Mouse (Mus musculus): Measurements from ENCODE around the gene Olfr1347. TPM values are rescaled to one million over a fixed set of nuclear protein-coding genes. Genes with fewer than 3 reads are reported as not detected.
"Not testable (repeated sequence)": the region's sequence is repeated elsewhere in the genome, so short reads cannot be mapped to it uniquely, and the experiment has no call there.

Olfr1347 gene
- not detected for total RNA-seq (2021)

DNA sequence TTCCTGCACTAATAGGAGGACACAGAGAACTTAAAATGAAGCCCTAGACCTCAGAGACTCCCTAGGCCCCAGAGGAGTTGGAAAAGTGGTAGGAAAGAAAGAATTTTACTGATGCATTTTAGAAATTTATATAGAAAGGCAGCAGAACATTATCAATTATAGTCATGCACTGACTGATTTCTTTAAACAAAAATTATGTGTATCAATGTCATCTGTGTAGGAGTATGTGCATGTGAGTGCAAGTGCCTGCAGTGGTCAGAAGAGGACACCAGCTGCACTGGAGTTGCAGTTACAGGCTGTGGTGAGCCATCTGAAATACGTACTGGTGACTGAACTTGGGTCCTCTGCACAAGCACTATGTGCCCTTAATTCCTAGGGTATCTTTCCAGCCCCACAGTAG lies at the start of gene Olfr1347:
Olfr1347 (minus strand) TSS at position 101 of the 400 bp plus-strand sequence.
- intact Hi-C loops (cut with DNase I), result no loop called here
- DNase-seq (ENCODE audit: low spot score in 2 of 2), result no peak

DNA sequence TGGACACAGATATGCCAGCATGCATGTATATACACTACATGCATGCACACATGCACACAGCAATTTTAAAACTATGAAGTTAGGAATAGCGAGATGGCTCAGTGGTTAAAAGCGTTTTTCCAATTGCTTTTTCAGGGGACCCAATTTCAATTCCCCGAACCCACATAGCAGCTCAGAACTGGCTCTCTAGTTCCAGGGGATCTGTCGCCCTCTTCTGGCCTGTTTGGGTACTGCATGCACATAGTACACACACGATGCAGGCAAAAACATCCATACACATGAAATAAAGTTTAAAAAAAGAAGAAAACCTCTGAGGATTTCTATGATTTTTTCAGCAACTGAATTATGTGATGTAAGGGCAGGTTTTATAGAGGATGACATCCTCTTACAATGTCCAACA lies 26.6 kb upstream of the Olfr1347 start:
- DNase-seq (ENCODE audit: low spot score in 2 of 2), result no peak
- intact Hi-C loops (cut with DNase I), result no loop called here

DNA sequence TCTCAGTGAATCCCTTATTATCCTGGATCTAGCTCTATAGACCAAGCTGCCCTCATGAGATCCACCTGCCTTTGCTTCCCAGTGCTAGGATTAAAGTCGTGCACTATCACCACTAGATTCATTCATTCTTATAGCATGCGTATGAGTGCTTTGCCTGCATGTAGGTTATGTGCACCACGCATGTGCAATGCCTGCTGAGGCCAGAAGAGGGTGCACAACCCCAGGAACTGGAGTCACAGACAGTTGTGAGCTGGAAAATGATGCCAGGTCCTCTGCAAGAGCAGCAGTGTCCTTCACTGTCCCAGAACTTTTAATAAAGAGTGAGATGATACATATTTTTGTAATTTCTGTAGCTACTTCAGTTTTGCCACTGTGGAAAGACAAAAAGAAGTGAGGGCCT lies 25.4 kb upstream of the Olfr1347 start:
- no peak for DNase-seq (ENCODE audit: low spot score in 2 of 2)
- intact Hi-C loops (cut with DNase I), result no loop called here

DNA sequence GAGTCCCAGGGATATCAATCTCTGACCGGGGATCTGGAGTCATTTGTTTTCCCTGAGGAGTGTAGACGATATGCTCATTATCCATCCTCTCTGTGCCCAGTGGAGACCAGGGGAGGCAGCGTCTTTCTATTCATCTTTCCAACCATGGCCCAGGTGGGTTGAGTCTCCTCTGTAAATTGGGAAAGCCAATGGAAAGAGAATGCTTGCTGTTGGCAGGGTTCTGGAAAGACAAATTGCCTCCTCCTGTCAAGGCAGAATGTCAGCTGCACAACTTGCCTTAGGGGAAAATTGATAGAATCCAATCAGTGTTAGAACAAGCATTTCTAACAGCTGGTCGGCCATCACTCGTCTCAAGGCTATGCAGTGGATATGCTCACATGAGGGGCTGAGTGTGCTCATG lies 23.3 kb upstream of the Olfr1347 start, which contains the start of gene Olfr1349:
Olfr1349 (minus strand) TSS at position 101 of the 400 bp plus-strand sequence.
- DNase-seq (ENCODE audit: low spot score in 2 of 2), result no peak
- intact Hi-C loops (cut with DNase I), result no loop called here

DNA sequence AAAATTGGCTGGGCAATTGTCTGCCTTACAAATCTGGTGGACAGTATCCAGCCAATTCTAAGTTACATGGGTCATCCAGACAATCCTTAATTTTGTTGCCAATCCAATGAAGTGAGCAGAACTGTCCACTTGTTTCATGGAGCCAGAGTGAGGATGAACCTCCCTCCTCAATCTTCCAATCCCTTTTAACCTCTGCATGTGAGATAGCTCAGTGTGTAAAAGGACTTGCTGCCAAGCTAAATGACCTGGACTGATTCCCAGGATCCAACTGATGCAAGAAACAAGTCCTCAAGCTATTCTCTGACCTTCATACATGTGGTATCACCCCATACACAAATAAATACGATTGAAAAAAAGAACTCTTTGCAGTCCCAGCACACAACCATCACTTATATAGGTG lies 22.1 kb upstream of the Olfr1347 start:
- DNase-seq (ENCODE audit: low spot score in 2 of 2), result no peak

DNA sequence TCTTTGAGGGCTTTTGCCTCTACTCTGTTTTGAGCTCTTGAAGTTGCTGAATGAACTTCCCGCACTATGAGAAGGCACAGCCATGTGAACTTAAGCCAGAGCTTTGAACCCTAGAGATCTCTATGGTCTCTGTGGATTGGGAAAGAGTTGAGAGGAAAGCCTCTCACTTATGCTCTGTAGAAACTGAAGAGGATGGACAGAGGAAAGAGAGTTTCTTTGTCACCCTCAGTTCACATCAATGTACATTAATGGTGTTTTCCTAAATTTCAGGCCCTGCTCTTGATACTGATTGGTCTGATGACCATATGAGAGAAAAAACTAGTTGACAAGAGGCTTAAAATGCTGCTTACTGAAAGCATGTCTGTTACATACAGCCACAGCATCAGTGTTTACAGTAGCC lies 9.1 kb upstream of the Olfr1347 start, which contains the start of gene Olfr1348:
Olfr1348 (minus strand) TSS at position 101 of the 400 bp plus-strand sequence.
- no peak for DNase-seq (ENCODE audit: low spot score in 2 of 2)
- intact Hi-C loops (cut with DNase I), result no loop called here

More for the DNA sequence above, 22.1 kb upstream of the Olfr1347 start:
- intact Hi-C loops (cut with DNase I), result no loop called here

DNA sequence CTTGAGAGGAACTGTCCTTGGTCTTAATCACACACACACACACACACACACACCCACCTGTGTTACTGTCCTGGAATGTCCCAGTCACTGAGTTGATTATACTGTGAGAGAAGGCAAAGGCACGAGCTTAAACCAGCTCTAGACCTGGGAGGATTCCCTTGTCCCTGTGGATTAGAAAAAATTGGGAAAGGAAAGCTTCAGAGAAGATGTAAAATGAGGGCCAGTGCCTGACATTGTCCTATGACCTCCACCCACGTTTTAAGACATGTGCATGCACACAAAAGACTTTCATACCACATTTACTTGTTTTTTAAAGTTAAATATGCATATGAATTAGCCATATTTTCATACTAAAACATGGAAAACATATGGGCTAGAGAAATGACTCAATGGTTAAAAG lies 12.7 kb downstream of the Olfr1347 start, which contains the start of gene Olfr5:
Olfr5 (minus strand) TSS at position 101 of the 400 bp plus-strand sequence.
- intact Hi-C loops (cut with DNase I), result no loop called here
- no peak for DNase-seq (ENCODE audit: low spot score in 2 of 2)

DNA sequence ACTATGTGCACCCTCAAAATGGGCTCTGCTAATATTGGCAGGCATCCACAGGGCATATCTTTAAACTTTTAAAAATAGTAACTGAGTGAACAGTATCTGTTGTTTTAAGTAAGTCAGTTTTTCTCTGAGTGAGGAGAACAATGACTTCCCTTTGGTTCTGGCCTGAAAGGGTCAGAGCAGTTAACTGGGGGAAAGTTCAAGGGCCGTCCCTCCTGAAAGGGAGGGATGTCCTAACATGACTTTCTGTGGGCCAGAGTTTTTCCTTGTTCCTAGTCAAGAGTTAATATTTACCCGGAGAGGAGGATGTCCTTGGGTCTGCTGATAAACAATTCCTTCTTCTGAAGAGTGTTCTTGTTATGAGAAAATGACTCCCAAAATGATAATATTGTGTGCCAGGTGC lies 21.9 kb downstream of the Olfr1347 start:
- DNase-seq (ENCODE audit: low spot score in 2 of 2), result not testable (repeated sequence)
- intact Hi-C loops (cut with DNase I), result loop anchor here (10.0 kb wide), 1 partner anchor 57 kb away; no protein-coding TSS in a partner anchor

DNA sequence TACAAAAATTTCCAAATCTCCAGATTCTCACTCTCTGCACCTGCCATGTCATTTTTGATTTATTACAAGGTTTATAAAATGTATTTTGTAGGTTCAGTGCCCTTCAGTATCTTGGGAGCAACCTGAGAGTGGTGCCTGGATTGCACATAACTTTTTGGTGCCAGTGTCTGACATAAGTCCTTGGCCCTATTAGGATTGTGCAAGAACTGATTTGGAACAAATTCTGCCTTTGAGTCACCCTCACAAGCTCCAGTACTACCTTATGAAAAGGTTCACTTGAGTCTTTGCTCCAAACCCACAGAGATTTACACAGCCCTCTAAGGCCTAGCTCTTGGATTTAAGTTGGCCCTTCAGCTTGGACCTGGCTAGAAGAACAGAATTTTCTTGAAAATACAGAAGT lies 32.6 kb downstream of the Olfr1347 start, which contains the start of gene Olfr1346:
Olfr1346 (plus strand) TSS at position 151 of the 400 bp plus-strand sequence.
- DNase-seq (ENCODE audit: low spot score in 2 of 2), result no peak
- intact Hi-C loops (cut with DNase I), result no loop called here

DNA sequence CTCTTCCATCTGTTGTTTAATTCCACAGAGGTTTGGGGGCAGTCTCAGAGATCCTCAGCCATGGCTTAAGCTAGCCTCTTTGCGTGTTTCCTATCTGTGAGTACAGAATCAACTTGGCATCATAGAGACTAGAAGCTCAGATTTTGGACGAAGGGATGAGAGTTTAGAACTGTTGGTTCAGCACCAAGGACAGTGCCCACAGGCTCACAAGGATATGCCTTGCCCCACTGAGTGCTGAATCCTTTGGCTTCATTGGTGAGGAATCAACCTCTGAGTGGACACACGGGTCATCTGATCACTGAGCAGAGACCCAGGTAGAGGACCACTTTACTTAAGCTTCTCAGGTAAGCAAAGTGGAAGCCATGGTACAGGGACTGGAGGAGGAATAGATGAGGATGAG lies 43.2 kb downstream of the Olfr1347 start:
- intact Hi-C loops (cut with DNase I), result loop anchor here (10.0 kb wide), 1 partner anchor 198 kb away; no protein-coding TSS in a partner anchor

DNA sequence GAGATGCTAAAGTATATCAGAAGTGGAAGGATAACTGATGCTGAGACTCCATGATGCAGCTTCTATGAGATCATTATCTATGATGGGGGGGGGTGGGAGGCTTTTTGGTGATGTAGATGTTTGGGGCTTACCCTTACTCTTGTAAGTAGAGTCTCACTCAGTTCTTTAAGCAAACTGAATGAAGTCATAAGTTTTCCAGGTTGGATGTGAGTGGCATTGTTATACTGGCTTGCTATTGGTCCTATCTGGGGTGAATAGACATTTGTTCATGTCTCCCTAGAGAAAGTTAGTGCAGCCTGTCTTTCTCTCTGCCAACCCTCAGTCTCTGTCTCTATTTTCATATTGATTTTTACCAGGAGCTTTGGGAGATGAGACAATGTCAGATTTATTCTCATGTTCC lies 43.7 kb downstream of the Olfr1347 start, which contains the start of gene Olfr1336:
Olfr1336 (plus strand) TSS at position 301 of the 400 bp plus-strand sequence.
- intact Hi-C loops (cut with DNase I), result loop anchor here (10.0 kb wide), 1 partner anchor 199 kb away; no protein-coding TSS in a partner anchor
- DNase-seq (ENCODE audit: low spot score in 2 of 2), result no peak

More for the DNA sequence above, 43.2 kb downstream of the Olfr1347 start:
- DNase-seq (ENCODE audit: low spot score in 2 of 2), result no peak

DNA sequence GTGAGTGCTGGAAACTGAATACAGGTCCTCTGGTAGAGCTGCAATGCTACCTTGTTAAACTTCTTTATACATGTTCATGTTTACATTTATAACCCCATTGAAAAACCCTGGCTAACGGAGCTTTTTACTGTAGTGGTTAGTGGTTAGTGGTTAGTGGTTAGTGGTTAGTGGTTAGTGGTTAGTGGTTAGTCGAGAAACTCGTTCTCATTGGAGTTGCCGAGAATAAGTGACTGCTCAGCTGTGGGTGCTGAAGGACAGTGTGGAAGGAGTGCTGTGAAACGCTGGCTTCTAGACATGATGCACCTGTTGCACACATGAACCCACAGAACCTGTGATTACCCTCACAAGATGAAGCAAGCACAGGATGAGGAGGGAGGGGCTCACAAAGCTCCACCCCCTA lies 51.8 kb downstream of the Olfr1347 start:
- intact Hi-C loops (cut with DNase I), result no loop called here
- DNase-seq (ENCODE audit: low spot score in 2 of 2), result no peak

DNA sequence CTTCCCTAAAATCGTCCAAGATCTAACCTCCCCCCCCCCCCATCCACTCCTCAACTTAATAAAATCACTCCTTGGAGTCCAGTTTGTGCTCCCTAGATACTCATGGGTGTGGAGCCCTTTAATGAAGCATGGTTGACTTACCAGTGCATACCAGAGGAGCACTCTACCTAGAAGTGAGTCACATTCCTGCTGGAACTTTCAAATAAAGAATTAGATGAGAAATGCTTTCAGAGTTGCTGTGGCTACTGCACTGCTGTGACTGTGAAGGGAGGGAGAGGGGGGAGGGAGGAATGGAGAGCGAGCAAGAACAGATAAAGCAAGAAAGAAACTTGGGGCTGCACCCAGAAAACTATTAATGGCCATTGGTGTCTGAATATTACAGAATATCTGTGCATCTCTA lies 58.4 kb downstream of the Olfr1347 start:
- intact Hi-C loops (cut with DNase I), result no loop called here
- no peak for DNase-seq (ENCODE audit: low spot score in 2 of 2)

DNA sequence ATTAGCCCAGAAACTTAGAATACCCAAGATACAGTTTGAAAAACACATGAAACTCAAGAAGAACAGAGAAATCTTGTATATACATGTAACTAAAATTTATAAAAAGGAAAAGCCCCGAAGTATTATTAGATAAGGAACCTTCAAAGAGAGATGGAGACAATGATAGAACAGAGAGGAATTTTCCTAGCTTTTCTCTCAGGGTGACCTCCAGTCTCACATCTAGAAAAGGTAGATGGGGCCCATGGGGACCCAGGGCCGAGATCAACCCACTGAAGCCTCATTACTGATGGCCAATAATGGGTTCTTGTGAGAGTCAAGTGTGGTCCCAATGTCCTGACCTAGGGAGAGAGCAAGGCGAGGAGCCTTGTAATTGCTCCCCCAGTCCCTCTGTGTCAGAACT lies 61.2 kb downstream of the Olfr1347 start, which contains the start of gene Olfr1344:
Olfr1344 (plus strand) TSS at position 301 of the 400 bp plus-strand sequence.
- DNase-seq (ENCODE audit: low spot score in 2 of 2), result no peak
- intact Hi-C loops (cut with DNase I), result loop anchor here (5.0 kb wide), 1 partner anchor 149 kb away; no protein-coding TSS in a partner anchor

Other genes starting within 250 kb of the Olfr1347 start
- not detected for gene Epp13, start 247.0 kb downstream of the Olfr1347 start, total RNA-seq (2021)
- 10 to 100 TPM; 11.4 to 11.7 TPM for gene Zfp667, start 213.2 kb downstream of the Olfr1347 start, total RNA-seq (2021)
- gene Zfp583, start 168.5 kb downstream of the Olfr1347 start, total RNA-seq (2021), result 10 to 100 TPM; 10.8 to 12.4 TPM
- gene Gm3854, start 156.0 kb downstream of the Olfr1347 start, total RNA-seq (2021), result 1 to 10 TPM; 5.2 to 7.3 TPM
- 1 to 10 TPM; 3.9 to 4.6 TPM for gene Zfp78, start 136.5 kb downstream of the Olfr1347 start, total RNA-seq (2021)
- gene Zfp28, start 116.5 kb downstream of the Olfr1347 start, total RNA-seq (2021), result 1 to 10 TPM; 6.3 to 6.4 TPM
- 10 to 100 TPM; 15.8 to 17.0 TPM for gene Smim17, start 101.0 kb downstream of the Olfr1347 start, total RNA-seq (2021)
- gene Gm20715, start 89.5 kb downstream of the Olfr1347 start, total RNA-seq (2021), result under 1 TPM; 0.09 to 0.16 TPM
- gene Olfr1344, start 61.1 kb downstream of the Olfr1347 start, total RNA-seq (2021), result 1 to 10 TPM in 1 of 2 experiments, under 1 TPM in 1; 0.46 to 1.7 TPM
- gene Olfr1336, start 43.6 kb downstream of the Olfr1347 start, total RNA-seq (2021), result not detected
- gene Olfr1346, start 32.7 kb downstream of the Olfr1347 start, total RNA-seq (2021), result not detected
- gene Olfr5, start 12.8 kb downstream of the Olfr1347 start, total RNA-seq (2021), result not detected
- gene Olfr1348, start 9.0 kb upstream of the Olfr1347 start, total RNA-seq (2021), result not detected
- gene Olfr1349, start 23.2 kb upstream of the Olfr1347 start, total RNA-seq (2021), result not detected
- gene Olfr1350, start 65.1 kb upstream of the Olfr1347 start, total RNA-seq (2021), result not detected
- 1 to 10 TPM; 5.1 to 5.4 TPM for gene Zim1, start 196.7 kb upstream of the Olfr1347 start, total RNA-seq (2021)
- gene Peg3, start 230.7 kb upstream of the Olfr1347 start, total RNA-seq (2021), result 100 to 1,000 TPM; 201 to 222 TPM
- gene Usp29, start 230.8 kb upstream of the Olfr1347 start, total RNA-seq (2021), result 10 to 100 TPM; 41.2 to 43.8 TPM

Data from left cerebral cortex, postnatal 25 days (tissue).